Mouse (Mus musculus) MEL (cell line): ENCODE results near the gene Odc1. TPM values are rescaled to one million over a fixed set of nuclear protein-coding genes. Genes with fewer than 3 reads are reported as not detected.

ENCODE experiments used
- DNase-seq: peaks from one replicate; pipeline ENCODE4 v3.0.0; 2011; ENCODE audit warnings: low read depth, low spot score
- H3K27ac ChIP-seq: 2 replicates; pipeline ENCODE4 v1.5.1; 2012; ENCODE audit warnings: low read depth, mild to moderate bottlenecking, control low read depth, low read length, moderate library complexity; ENCODE audit not compliant: control insufficient read depth
- H3K27me3 ChIP-seq, 2 experiments: fragments of 150-350 bp in 1 of 2; sonication (generic) in 1 of 2; 2 replicates each; pipeline ENCODE4 v1.6.1; 2012; ENCODE audit warnings: low read length in 2 of 2, mild to moderate bottlenecking in 2 of 2, improper control_type of control experiment in 1 of 2, moderate library complexity in 1 of 2; ENCODE audit not compliant: insufficient read depth in 2 of 2, control insufficient read depth in 1 of 2
- H3K36me3 ChIP-seq, 2 experiments: 2 replicates each; pipeline ENCODE4 v1.6.1; 2012 to 2014; ENCODE audit warnings: low read length in 2 of 2, improper control_type of control experiment in 1 of 2, inconsistent platforms in 1 of 2, mild to moderate bottlenecking in 1 of 2; ENCODE audit not compliant: insufficient read depth in 2 of 2, control insufficient read depth in 1 of 2
- H3K4me1 ChIP-seq, 2 experiments: fragments of 150-350 bp in 1 of 2; sonication (generic) in 1 of 2; 2 replicates each; pipeline ENCODE4 v1.6.1; 2012; ENCODE audit warnings: low read length in 2 of 2, improper control_type of control experiment in 1 of 2, mild to moderate bottlenecking in 1 of 2; ENCODE audit not compliant: insufficient read depth in 2 of 2, control insufficient read depth in 1 of 2
- H3K4me3 ChIP-seq, 2 experiments: fragments of 150-350 bp in 1 of 2; sonication (generic) in 1 of 2; 2 replicates each; pipeline ENCODE4 v1.5.1; 2012; ENCODE audit warnings: low read depth in 2 of 2, low read length in 2 of 2, mild to moderate bottlenecking in 2 of 2, moderate library complexity in 2 of 2, control low read depth in 1 of 2, improper control_type of control experiment in 1 of 2; ENCODE audit not compliant: control insufficient read depth in 1 of 2, insufficient read depth in 1 of 2
- H3K79me2 ChIP-seq: 2 replicates; pipeline ENCODE4 v1.6.1; 2012; ENCODE audit warnings: mild to moderate bottlenecking, low read length, moderate library complexity; ENCODE audit not compliant: control insufficient read depth, poor library complexity, insufficient read depth
- H3K9ac ChIP-seq: 2 replicates; pipeline ENCODE4 v1.6.1; 2012; ENCODE audit warnings: low read depth, mild to moderate bottlenecking, control low read depth, low read length, moderate library complexity; ENCODE audit not compliant: control insufficient read depth, poor library complexity, severe bottlenecking
- H3K9me3 ChIP-seq: fragments of 150-350 bp; sonication (generic); replicated peaks from 2 replicates; pipeline ENCODE4 v1.6.1; 2012; ENCODE audit warnings: mild to moderate bottlenecking, low read length, improper control_type of control experiment, moderate library complexity; ENCODE audit not compliant: insufficient read depth
- BHLHE40 ChIP-seq: IDR thresholded peaks from 2 replicates; pipeline ENCODE4 v1.6.1; 2012; ENCODE audit warnings: low read depth, mild to moderate bottlenecking, inconsistent platforms, low read length, improper control_type of control experiment, borderline replicate concordance
- CHD1 ChIP-seq: IDR thresholded peaks from 2 replicates; pipeline ENCODE4 v1.6.1; 2012; ENCODE audit warnings: low read depth, mild to moderate bottlenecking, inconsistent platforms, low read length, improper control_type of control experiment
- CTCF ChIP-seq, 3 experiments: IDR thresholded peaks in 2 of 3; conservative IDR thresholded peaks in 1 of 3; 2 replicates each; pipeline ENCODE4 v1.5.1; 2011 to 2012; ENCODE audit warnings: low read length in 3 of 3, low read depth in 2 of 3, mild to moderate bottlenecking in 2 of 3, improper control_type of control experiment in 1 of 3, inconsistent platforms in 1 of 3, mixed read lengths in 1 of 3, moderate library complexity in 1 of 3; ENCODE audit not compliant: control insufficient read depth in 1 of 3, insufficient read depth in 1 of 3, poor library complexity in 1 of 3, severe bottlenecking in 1 of 3
- E2F4 ChIP-seq: IDR thresholded peaks from 2 replicates; pipeline ENCODE4 v1.6.1; 2011; ENCODE audit warnings: low read depth, low read length, improper control_type of control experiment, borderline replicate concordance
- ELF1 ChIP-seq: IDR thresholded peaks from 2 replicates; pipeline ENCODE4 v1.6.1; 2014; ENCODE audit warnings: low read depth, mild to moderate bottlenecking, inconsistent platforms, low read length, improper control_type of control experiment, moderate library complexity
- EP300 ChIP-seq, 2 experiments: IDR thresholded peaks; 2 replicates each; pipeline ENCODE4 v1.6.1; 2011; ENCODE audit warnings: improper control_type of control experiment in 2 of 2, low read length in 2 of 2, low read depth in 1 of 2, mild to moderate bottlenecking in 1 of 2
- ETS1 ChIP-seq: IDR thresholded peaks from 2 replicates; pipeline ENCODE4 v1.6.1; 2012; ENCODE audit warnings: low read depth, mild to moderate bottlenecking, inconsistent platforms, low read length, improper control_type of control experiment, moderate library complexity
- GABPA ChIP-seq: IDR thresholded peaks from 2 replicates; pipeline ENCODE4 v1.6.1; 2012; ENCODE audit warnings: low read depth, mild to moderate bottlenecking, inconsistent platforms, low read length, improper control_type of control experiment, moderate library complexity
- GATA1 ChIP-seq: IDR thresholded peaks from 2 replicates; pipeline ENCODE4 v1.6.1; 2011; ENCODE audit warnings: low read depth, low read length, improper control_type of control experiment
- HCFC1 ChIP-seq: IDR thresholded peaks from 2 replicates; pipeline ENCODE4 v1.6.1; 2012; ENCODE audit warnings: low read depth, mild to moderate bottlenecking, inconsistent platforms, low read length, improper control_type of control experiment, moderate library complexity
- JUND ChIP-seq: IDR thresholded peaks from 2 replicates; pipeline ENCODE4 v1.6.1; 2011; ENCODE audit warnings: low read depth, mild to moderate bottlenecking, improper control_type of control experiment, low read length
- KAT2A ChIP-seq: conservative IDR thresholded peaks from 2 replicates; pipeline ENCODE4 v1.6.1; 2012; ENCODE audit warnings: low read depth, low read length, improper control_type of control experiment, inconsistent platforms
- MAX ChIP-seq: IDR thresholded peaks from 2 replicates; pipeline ENCODE4 v1.6.1; 2011; ENCODE audit warnings: low read length, improper control_type of control experiment
- MAZ ChIP-seq: IDR thresholded peaks from 2 replicates; pipeline ENCODE4 v1.6.1; 2012; ENCODE audit warnings: low read depth, mild to moderate bottlenecking, inconsistent platforms, low read length, improper control_type of control experiment
- MEF2A ChIP-seq: IDR thresholded peaks from 2 replicates; pipeline ENCODE4 v1.6.1; 2014; ENCODE audit warnings: low read depth, mild to moderate bottlenecking, inconsistent platforms, low read length, improper control_type of control experiment; ENCODE audit not compliant: poor library complexity, insufficient replicate concordance, severe bottlenecking; ENCODE audit errors: extremely low read depth
- MXI1 ChIP-seq: IDR thresholded peaks from 2 replicates; pipeline ENCODE4 v1.6.1; 2011; ENCODE audit warnings: mild to moderate bottlenecking, low read depth, low read length, improper control_type of control experiment
- MYB ChIP-seq: IDR thresholded peaks from 2 replicates; pipeline ENCODE4 v1.6.1; 2011; ENCODE audit warnings: mild to moderate bottlenecking, low read depth, low read length, improper control_type of control experiment
- NELFE ChIP-seq: IDR thresholded peaks from 2 replicates; pipeline ENCODE4 v1.6.1; 2011; ENCODE audit warnings: low read depth, low read length, improper control_type of control experiment
- NRF1 ChIP-seq: IDR thresholded peaks from 2 replicates; pipeline ENCODE4 v1.6.1; 2014; ENCODE audit warnings: low read depth, mild to moderate bottlenecking, inconsistent platforms, low read length, improper control_type of control experiment, moderate library complexity; ENCODE audit not compliant: poor library complexity, insufficient read depth, severe bottlenecking
- POLR2AphosphoS2 ChIP-seq: IDR thresholded peaks from 2 replicates; pipeline ENCODE4 v1.6.1; 2011; ENCODE audit warnings: low read length, improper control_type of control experiment
- POLR2AphosphoS5 ChIP-seq: IDR thresholded peaks from 2 replicates; pipeline ENCODE4 v1.6.1; 2012; ENCODE audit warnings: low read depth, borderline replicate concordance, mild to moderate bottlenecking, inconsistent platforms, low read length, moderate library complexity, mixed read lengths
- RAD21 ChIP-seq: IDR thresholded peaks from 2 replicates; pipeline ENCODE4 v1.6.1; 2011; ENCODE audit warnings: mild to moderate bottlenecking, low read depth, low read length, improper control_type of control experiment
- SIN3A ChIP-seq: IDR thresholded peaks from 2 replicates; pipeline ENCODE4 v1.6.1; 2012; ENCODE audit warnings: low read length, improper control_type of control experiment, inconsistent platforms
- SMC3 ChIP-seq: IDR thresholded peaks from 2 replicates; pipeline ENCODE4 v1.6.1; 2011; ENCODE audit warnings: low read depth, low read length, improper control_type of control experiment
- TAL1 ChIP-seq: IDR thresholded peaks from 2 replicates; pipeline ENCODE4 v1.6.1; 2012; ENCODE audit warnings: mild to moderate bottlenecking, inconsistent platforms, low read length, moderate library complexity, mixed read lengths
- TBP ChIP-seq: IDR thresholded peaks from 2 replicates; pipeline ENCODE4 v1.8.0; 2011; ENCODE audit warnings: low read depth, low read length, improper control_type of control experiment
- TCF12 ChIP-seq: IDR thresholded peaks from 2 replicates; pipeline ENCODE4 v1.6.1; 2014; ENCODE audit warnings: low read depth, mild to moderate bottlenecking, inconsistent platforms, low read length, improper control_type of control experiment, moderate library complexity
- USF1 ChIP-seq: IDR thresholded peaks from 2 replicates; pipeline ENCODE4 v1.6.1; 2014; ENCODE audit warnings: low read depth, mild to moderate bottlenecking, inconsistent platforms, low read length, improper control_type of control experiment, moderate library complexity
- USF2 ChIP-seq, 2 experiments: IDR thresholded peaks; 2 replicates each; pipeline ENCODE4 v1.6.1; 2011 to 2012; ENCODE audit warnings: improper control_type of control experiment in 2 of 2, low read length in 2 of 2, borderline replicate concordance in 1 of 2, inconsistent platforms in 1 of 2, low read depth in 1 of 2, mild to moderate bottlenecking in 1 of 2; ENCODE audit not compliant: insufficient read depth in 1 of 2
- ZMIZ1 ChIP-seq: IDR thresholded peaks from 2 replicates; pipeline ENCODE4 v1.6.1; 2012; ENCODE audit warnings: low read depth, mild to moderate bottlenecking, inconsistent platforms, low read length, improper control_type of control experiment, moderate library complexity
- ZNF384 ChIP-seq: IDR thresholded peaks from 2 replicates; pipeline ENCODE4 v1.6.1; 2012; ENCODE audit warnings: low read depth, mild to moderate bottlenecking, inconsistent platforms, low read length, improper control_type of control experiment
- polyA plus RNA-seq, 2 experiments: library from polyadenylated mRNA; stranded (reverse) in 1 of 2; unstranded in 1 of 2; fragments of >175 nt in 1 of 2; fragments of >200 nt in 1 of 2; gene quantifications; 2 replicates each; pipeline versions ENCODE4 v1.2.1 to v1.2.4; 2012; ENCODE audit warnings: low replicate concordance in 2 of 2, low read depth in 1 of 2; ENCODE audit not compliant: insufficient read length in 2 of 2, insufficient read depth in 1 of 2, missing spikeins in 1 of 2
- total RNA-seq: library from RNA; depleted of rRNA; stranded (reverse); fragments of 300-350 nt; gene quantifications from 2 replicates; pipeline ENCODE4 v1.2.3, GENCODE M21; 2012

Odc1 gene
- total and polyA plus RNA-seq, 3 experiments: 639 to 720 (median 677) TPM

DNA sequence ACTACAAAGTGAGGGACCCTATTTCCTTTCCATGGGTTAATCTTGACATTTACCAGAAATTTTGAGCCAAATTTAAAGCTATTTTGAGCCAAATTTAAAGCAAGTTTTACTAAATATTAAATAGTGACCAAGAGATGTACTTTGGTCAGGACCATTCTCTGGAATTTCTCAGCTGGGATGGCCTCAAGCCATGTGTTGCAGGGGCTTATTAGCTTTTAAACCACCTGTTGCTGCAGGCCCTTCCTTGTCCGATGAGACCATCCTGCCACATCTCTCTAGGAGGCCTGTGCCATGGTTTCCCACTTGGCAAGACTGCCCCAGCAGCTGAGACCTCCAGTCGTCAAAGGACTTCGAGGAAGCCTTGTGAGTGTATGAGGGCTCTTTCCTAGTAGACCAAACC is 15.4 kb upstream of the Odc1 start:
- Histone ChIP-seq H3K79me2 (no peaks in the 10 kb centered on the region), H3K4me3 (no peak overlapping the region), H3K27me3 (no peaks in the 10 kb centered on the region), H3K4me1 (peaks cover 12 to 26% of the 10 kb centered on the region in 2 experiments), H3K9me3 (no peaks in the 10 kb centered on the region), H3K36me3 (peaks cover 0 to 19% of the 10 kb centered on the region in 2 experiments; a peak in 2 of 4 replicates), H3K9ac (no peak overlapping the region), H3K27ac (peak overlapping the region; percentile 16; the same call in 1 of the 2 replicates)
- TF ChIP-seq ZMIZ1 (no peak), NELFE (no peak), EP300 (IDR thresholded peaks at IDR 0.05; ENCODE audit: low read depth in 1 of 2, low read length in 2 of 2) (no peak), POLR2AphosphoS5 (no peak), KAT2A (no peak), TAL1 (no peak), MAX (no peak), ZNF384 (no peak), ETS1 (no peak), CHD1 (no peak), GABPA (no peak), MEF2A (no peak), MYB (no peak)
- DNase-seq: no peak

DNA sequence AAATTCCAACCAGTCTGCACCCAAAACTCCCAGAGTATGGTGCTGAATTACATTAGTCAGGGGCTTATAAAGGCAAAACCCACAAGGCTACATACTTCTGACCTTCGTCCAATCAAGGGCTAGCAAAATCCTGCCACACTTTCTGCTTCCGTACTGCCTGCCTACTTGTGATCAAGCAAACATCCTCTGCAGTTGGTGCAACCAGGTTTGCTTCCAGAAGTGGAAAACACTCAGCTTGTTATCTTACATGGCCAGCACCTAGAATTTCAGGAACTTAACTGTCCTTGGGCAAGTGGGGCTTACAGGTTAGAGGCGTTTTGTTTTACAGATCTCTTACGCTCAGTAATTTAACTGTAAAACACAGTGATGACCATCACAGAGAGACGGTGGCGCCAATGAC is 14.9 kb upstream of the Odc1 start:
- peaks cover 12 to 26% of the 10 kb centered on the region in 2 experiments for H3K4me1 ChIP-seq
- TF ChIP-seq HCFC1: no peak
- peak; percentile 53 for TF ChIP-seq ETS1
- TF ChIP-seq EP300 (IDR thresholded peaks at IDR 0.05; ENCODE audit: low read depth in 1 of 2, low read length in 2 of 2): peak; percentile 77 to 83
- TF ChIP-seq CTCF (IDR thresholded peaks at IDR 0.05 in 2 of 3, conservative IDR thresholded peaks at IDR 0.05 in 1 of 3; ENCODE audit: control insufficient read depth in 1 of 3, insufficient read depth in 1 of 3, low read depth in 2 of 3, low read length in 3 of 3, poor library complexity in 1 of 3, severe bottlenecking in 1 of 3): no peak
- no peak for TF ChIP-seq NRF1
- TF ChIP-seq MXI1: no peak
- TF ChIP-seq MAZ: no peak
- TF ChIP-seq BHLHE40: no peak
- TF ChIP-seq RAD21: no peak
- TF ChIP-seq TAL1: peak; percentile 87
- no peak for TF ChIP-seq ZMIZ1
- no peak for TF ChIP-seq E2F4
- no peak for TF ChIP-seq SMC3
- no peak for TF ChIP-seq USF2 (IDR thresholded peaks at IDR 0.05; ENCODE audit: borderline replicate concordance in 1 of 2, insufficient read depth in 1 of 2, low read depth in 1 of 2, low read length in 2 of 2)
- TF ChIP-seq GATA1: peak; percentile 80
- TF ChIP-seq NELFE: no peak
- no peak for TF ChIP-seq ZNF384
- no peak for TF ChIP-seq MEF2A
- TF ChIP-seq TCF12: peak; percentile 85
- no peak for TF ChIP-seq USF1
- TF ChIP-seq MAX: no peak
- no peak for TF ChIP-seq GABPA
- TF ChIP-seq SIN3A: no peak
- no peak for TF ChIP-seq JUND
- TF ChIP-seq TBP: no peak
- TF ChIP-seq POLR2AphosphoS2: no peak
- no peak for TF ChIP-seq ELF1

More for the DNA sequence above, 14.9 kb upstream of the Odc1 start:
- no peak overlapping the region for H3K9ac ChIP-seq
- H3K27ac ChIP-seq: peak overlapping the region; percentile 75
- H3K79me2 ChIP-seq: no peaks in the 10 kb centered on the region
- DNase-seq: peak; percentile 84
- H3K27me3 ChIP-seq: no peaks in the 10 kb centered on the region
- no peaks in the 10 kb centered on the region for H3K9me3 ChIP-seq
- peaks cover 0 to 19% of the 10 kb centered on the region in 2 experiments; a peak in 2 of 4 replicates for H3K36me3 ChIP-seq
- H3K4me3 ChIP-seq: peak overlapping the region in 1 of 2 experiments; percentile 13; a peak in 1 of 4 replicates
